Comparison of ENCODE assay signal across 42 mouse cellular contexts in genomic region chr11:5514091-5514490, GRCm38 (mm10). TPM values are rescaled to one million over a fixed set of nuclear protein-coding genes. Genes with fewer than 3 reads are reported as not detected.
"Had no signal": no experiment of that assay in that cellular context is flagged by ENCODE, and none has a peak within 500 bp of the region (broad histone marks: within the 10 kb centered on the region; RNA-seq: fewer than 3 reads in every experiment).

No protein-coding gene starts in this region.

- H3K4me3 ChIP-seq: heart, embryonic 10.5 days; heart, embryonic 13.5 days; heart, embryonic 15.5 days; hindbrain, embryonic 13.5 days; hindbrain, embryonic 15.5 days; kidney, embryonic 15.5 days; limb, embryonic 13.5 days; limb, embryonic 15.5 days; liver, embryonic 12.5 days had no signal

- H3K9me3 ChIP-seq: heart, embryonic 10.5 days; heart, embryonic 13.5 days; heart, embryonic 15.5 days; hindbrain, embryonic 13.5 days; hindbrain, embryonic 15.5 days; kidney, embryonic 15.5 days; limb, embryonic 13.5 days; limb, embryonic 15.5 days; liver, embryonic 12.5 days had no signal

- H3K27ac ChIP-seq: heart, embryonic 10.5 days; heart, embryonic 13.5 days; heart, embryonic 15.5 days; hindbrain, embryonic 13.5 days; hindbrain, embryonic 15.5 days; hindbrain, postnatal 0 days; kidney, embryonic 15.5 days; kidney, postnatal 0 days; limb, embryonic 13.5 days; limb, embryonic 15.5 days; liver, embryonic 12.5 days had no signal

- ATAC-seq: hindbrain, postnatal 0 days; intestine, embryonic 16.5 days; liver, embryonic 12.5 days had no signal

- H3K27me3 ChIP-seq: heart, embryonic 13.5 days; heart, embryonic 15.5 days; hindbrain, embryonic 13.5 days; hindbrain, embryonic 15.5 days; kidney, embryonic 15.5 days; limb, embryonic 13.5 days; limb, embryonic 15.5 days; liver, embryonic 12.5 days had no signal

- H3K36me3 ChIP-seq: heart, embryonic 10.5 days; heart, embryonic 13.5 days; heart, embryonic 15.5 days; hindbrain, embryonic 13.5 days; hindbrain, embryonic 15.5 days; kidney, embryonic 15.5 days; limb, embryonic 13.5 days; limb, embryonic 15.5 days; liver, embryonic 12.5 days had no signal

- H3K9ac ChIP-seq: heart, embryonic 13.5 days; heart, embryonic 15.5 days; hindbrain, embryonic 13.5 days; hindbrain, embryonic 15.5 days; kidney, embryonic 15.5 days; limb, embryonic 13.5 days; limb, embryonic 15.5 days; liver, embryonic 12.5 days had no signal

- H3K4me1 ChIP-seq: heart, embryonic 15.5 days; hindbrain, embryonic 13.5 days; hindbrain, embryonic 15.5 days; limb, embryonic 13.5 days; limb, embryonic 15.5 days had no signal

- DNase-seq: gastrocnemius, postnatal 14 days; gastrocnemius, postnatal 36 days; heart, adult 18-20 months; heart, postnatal 14 days; heart, postnatal 36 days; kidney, adult 11 months; kidney, adult 2 months; kidney, adult 9 months; kidney, postnatal 14 days; kidney, postnatal 36 days; layer of hippocampus, adult 9-11 months; layer of hippocampus, postnatal 36 days; left cerebral cortex, postnatal 4 days had no signal

- H3K4me2 ChIP-seq: heart, embryonic 13.5 days; heart, embryonic 15.5 days; hindbrain, embryonic 13.5 days; hindbrain, embryonic 15.5 days; kidney, embryonic 15.5 days; limb, embryonic 13.5 days; limb, embryonic 15.5 days; liver, embryonic 12.5 days had no signal

RNA-seq across cellular contexts. Expression of gene Ankrd36, which starts 55.4 kb away (rescaled TPM):
- total RNA-seq: gastrocnemius, adult 18-20 months; gastrocnemius, adult 8-10 months; gastrocnemius, postnatal 14 days; gastrocnemius, postnatal 36 days; heart, adult 18-20 months; heart, adult 8-10 months; heart, postnatal 14 days; heart, postnatal 36 days; hematopoietic stem cell, adult 5-6 weeks; hindbrain, postnatal 0 days; layer of hippocampus, adult 18-20 months; layer of hippocampus, adult 8-10 months; layer of hippocampus, postnatal 14 days; layer of hippocampus, postnatal 36 days; left cerebral cortex, adult 18-20 months; left cerebral cortex, adult 8-10 months; left cerebral cortex, postnatal 10 days; left cerebral cortex, postnatal 25 days; left cerebral cortex, postnatal 4 days; liver, adult 2 months had no signal
- polyA plus RNA-seq: heart, embryonic 13.5 days; heart, embryonic 15.5 days; heart, postnatal 0 days; hindbrain, embryonic 11.5 days; hindbrain, embryonic 13.5 days; hindbrain, embryonic 15.5 days; hindbrain, postnatal 0 days; intestine, embryonic 14.5 days; intestine, embryonic 16.5 days; kidney, embryonic 15.5 days; kidney, postnatal 0 days; large intestine, adult 2 months; limb, embryonic 11.5 days; limb, embryonic 15.5 days; liver, adult 2 months had no signal
